Mouse (Mus musculus) heart, postnatal 0 days (tissue): ENCODE results near the gene Olfr57. TPM values are rescaled to one million over a fixed set of nuclear protein-coding genes. Genes with fewer than 3 reads are reported as not detected.
"Not testable (repeated sequence)": the region's sequence is repeated elsewhere in the genome, so short reads cannot be mapped to it uniquely, and the experiment has no call there.

Experiments
- ATAC-seq: fragments of 200-750 bp; cut with Nextera tagmentation; 2 replicates; pipeline ENCODE4 v1.8.0; 2017; ENCODE audit warnings: low read depth, moderate number of reproducible peaks, moderate library complexity; ENCODE audit not compliant: insufficient read depth
- DNase-seq: peaks from one replicate; pipeline ENCODE4 v3.0.0-alpha.2; 2016; ENCODE audit warnings: low spot score
- H3K27ac ChIP-seq: fragments of 300-500 bp; sonication (generic); 2 replicates; pipeline ENCODE4 v1.5.1; 2014; ENCODE audit warnings: low read depth, mild to moderate bottlenecking
- H3K27me3 ChIP-seq: fragments of 300-500 bp; sonication (generic); 2 replicates; pipeline ENCODE4 v1.6.1; 2014; ENCODE audit warnings: low read length, mixed read lengths; ENCODE audit not compliant: control insufficient read depth, insufficient read depth
- H3K36me3 ChIP-seq: fragments of 300-500 bp; sonication (generic); replicated peaks from 2 replicates; pipeline ENCODE4 v1.6.1; 2014; ENCODE audit warnings: low read length, mixed read lengths; ENCODE audit not compliant: control insufficient read depth, insufficient read depth
- H3K4me1 ChIP-seq: fragments of 300-500 bp; sonication (generic); 2 replicates; pipeline ENCODE4 v1.6.1; 2014; ENCODE audit warnings: antibody characterized with exemption; ENCODE audit not compliant: control insufficient read depth, insufficient read depth
- H3K4me2 ChIP-seq: fragments of 300-500 bp; sonication (generic); 2 replicates; pipeline ENCODE4 v1.6.1; 2014; ENCODE audit warnings: low read depth, mild to moderate bottlenecking, low read length, moderate library complexity
- H3K4me3 ChIP-seq: fragments of 300-500 bp; sonication (generic); 2 replicates; pipeline ENCODE4 v1.5.1; 2014; ENCODE audit warnings: low read depth, low read length
- H3K9ac ChIP-seq: fragments of 300-500 bp; sonication (generic); replicated peaks from 2 replicates; pipeline ENCODE4 v1.6.1; 2014; ENCODE audit warnings: low read depth, low read length, mixed read lengths
- H3K9me3 ChIP-seq: fragments of 300-500 bp; sonication (generic); replicated peaks from 2 replicates; pipeline ENCODE4 v1.6.1; 2016; ENCODE audit warnings: low read length; ENCODE audit not compliant: control insufficient read depth
- CTCF ChIP-seq: IDR thresholded peaks from 2 replicates; pipeline ENCODE4 v1.5.1; 2016; ENCODE audit warnings: antibody characterized with exemption, control low read depth, low read depth
- EP300 ChIP-seq: IDR thresholded peaks from 2 replicates; pipeline ENCODE4 v1.6.1; 2016; ENCODE audit warnings: antibody characterized with exemption, low read depth
- WGBS: fragments of 180-500 bp; shearing (Covaris S2); extraction: QIAGEN DNeasy Blood & Tissue Kit; methylation state at CpG from one replicate; pipeline ENCODE4 v1.1.7; 2014; 5-methylcytosine and 5-hydroxymethylcytosine counted together
- polyA plus RNA-seq: library from polyadenylated mRNA; unstranded; fragments of >200 nt; fragmentation: Nextera tagmentation; extraction: Ambion mirVana; gene quantifications from 2 replicates; pipeline ENCODE4 v1.2.1, GENCODE M21; 2015
- total RNA-seq: library from RNA; depleted of rRNA; stranded (reverse); fragments of >200 nt; gene quantifications from 2 replicates; pipeline ENCODE4 v1.2.3, GENCODE M21; 2014; ENCODE audit warnings: low replicate concordance; rRNA removed

Olfr57 gene
- total RNA-seq (not detected in 2 replicates), polyA plus RNA-seq (not detected in 2 replicates)

GRCm38 (mm10) chr10:79028441-79028840, at the start of gene Olfr57:
Olfr57 (plus strand) TSS chr10:79028741.
- Histone ChIP-seq H3K9ac (no peak within 1 kb of the TSS), H3K27me3 (no peaks in the 10 kb centered on the region), H3K4me2 (no peak within 1 kb of the TSS), H3K36me3 (no peaks in the 10 kb centered on the region), H3K4me1 (no peaks in the 10 kb centered on the region), H3K27ac (no peak within 1 kb of the TSS), H3K4me3 (no peak within 1 kb of the TSS), H3K9me3 (0 out of 2 replicates have a peak, but pooled peaks cover 3% of the 10 kb centered on the region)
- DNase-seq = no peak
- ATAC-seq = no peak
- no peak for TF ChIP-seq CTCF
- no peak for TF ChIP-seq EP300

GRCm38 (mm10) chr10:78980750-78981149, 47.8 kb upstream of the Olfr57 start, which contains the start of gene Olfr1352:
Olfr1352 (plus strand) TSS chr10:78981050.
- no peak for TF ChIP-seq CTCF
- no peak for TF ChIP-seq EP300
- ATAC-seq (no peak), DNase-seq (no peak)
- Histone ChIP-seq H3K4me2 (no peak within 1 kb of the TSS), H3K9ac (no peak within 1 kb of the TSS), H3K27ac (no peak within 1 kb of the TSS), H3K4me1 (no peaks in the 10 kb centered on the region), H3K4me3 (no peak within 1 kb of the TSS), H3K27me3 (no peaks in the 10 kb centered on the region), H3K9me3 (no peaks in the 10 kb centered on the region), H3K36me3 (no peaks in the 10 kb centered on the region)

DNA sequence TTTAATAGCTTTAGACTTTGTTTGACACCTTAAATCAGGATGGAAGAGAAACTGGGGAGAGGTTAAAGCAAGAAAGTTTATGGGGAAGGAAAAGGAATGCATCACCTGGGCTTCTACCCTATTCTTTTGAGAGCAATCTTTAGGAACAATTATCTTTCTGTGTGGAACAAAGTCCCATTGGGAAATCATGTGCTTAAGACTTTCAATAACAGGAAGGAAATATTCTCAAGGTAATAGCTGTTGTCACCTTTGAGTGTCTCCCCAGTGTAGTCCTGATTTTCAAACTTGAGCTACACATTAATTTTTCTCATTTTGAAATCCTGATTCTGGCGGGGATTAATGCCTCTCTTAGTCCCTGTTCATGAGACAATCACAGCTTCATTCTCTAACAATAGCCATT, 16.4 kb upstream of the Olfr57 start, which contains the start of gene Olfr1351:
Gene Olfr1351 (plus strand): TSS at position 301 of the 400 bp plus-strand sequence.
- Histone ChIP-seq H3K4me1 (no peaks in the 10 kb centered on the region), H3K27ac (no peak within 1 kb of the TSS), H3K27me3 (no peaks in the 10 kb centered on the region), H3K9ac (no peak within 1 kb of the TSS), H3K36me3 (no peaks in the 10 kb centered on the region), H3K4me2 (no peak within 1 kb of the TSS), H3K9me3 (no peaks in the 10 kb centered on the region), H3K4me3 (no peak within 1 kb of the TSS)
- TF ChIP-seq CTCF = no peak
- TF ChIP-seq EP300 = no peak
- DNase-seq = no peak
- 70% methylated on average over 1 of the region's 1 CpGs for WGBS
- ATAC-seq = no peak

- H3K27ac ChIP-seq, H3K27me3 ChIP-seq, DNase-seq, H3K9me3 ChIP-seq, H3K4me1 ChIP-seq, H3K4me3 ChIP-seq, H3K4me2 ChIP-seq, H3K36me3 ChIP-seq, ATAC-seq, H3K9ac ChIP-seq: not testable (repeated sequence)
- 80% methylated on average over 2 of the region's 2 CpGs for WGBS
Measured at GRCm38 (mm10) chr10:79042457-79042856, 13.9 kb downstream of the Olfr57 start.

DNA sequence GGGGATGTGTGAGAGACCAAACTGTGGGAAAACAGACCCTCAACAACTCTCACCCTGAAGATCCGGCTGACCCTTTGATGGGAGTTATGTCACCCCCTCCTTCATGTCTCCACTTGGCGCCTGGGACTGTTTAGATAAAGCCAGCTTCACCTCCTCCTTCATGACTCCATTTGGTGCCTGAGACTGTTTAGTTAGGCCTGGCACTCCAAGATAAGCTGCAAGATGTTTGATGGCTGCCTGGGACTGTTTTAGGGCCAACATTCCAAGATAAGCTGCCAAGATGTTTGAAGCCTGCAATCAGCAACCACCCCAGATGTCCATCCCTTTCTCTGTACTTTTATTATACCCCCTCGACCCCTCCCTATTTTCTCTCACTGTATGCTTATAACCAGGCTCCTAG, 28.8 kb downstream of the Olfr57 start:
- H3K27me3 ChIP-seq, ATAC-seq, H3K36me3 ChIP-seq, H3K4me3 ChIP-seq, H3K4me2 ChIP-seq, H3K4me1 ChIP-seq, H3K27ac ChIP-seq, H3K9ac ChIP-seq, DNase-seq: not testable (repeated sequence)
- H3K9me3 ChIP-seq = peaks cover 13% of the 10 kb centered on the region
- 21% methylated on average over 3 of the region's 3 CpGs for WGBS

Other genes with a start within 250 kb of the Olfr57 start
- gene Slc1a6, start 248.2 kb upstream of the Olfr57 start, total RNA-seq = 0.42 TPM in 1 of 2 replicates, not detected in the other
- gene Slc1a6, start 248.2 kb upstream of the Olfr57 start, polyA plus RNA-seq = 0.16 and 0.25 TPM in 2 replicates
- gene Olfr1356, start 176.6 kb upstream of the Olfr57 start, total RNA-seq = not detected in 2 replicates
- not detected in 2 replicates for gene Olfr1356, start 176.6 kb upstream of the Olfr57 start, polyA plus RNA-seq
- not detected in 2 replicates for gene Olfr1355, start 153.2 kb upstream of the Olfr57 start, total RNA-seq
- gene Olfr1355, start 153.2 kb upstream of the Olfr57 start, polyA plus RNA-seq = not detected in 2 replicates
- not detected in 2 replicates for gene Olfr1354, start 115.6 kb upstream of the Olfr57 start, total RNA-seq
- gene Olfr1354, start 115.6 kb upstream of the Olfr57 start, polyA plus RNA-seq = not detected in 2 replicates
- not detected in 2 replicates for gene Olfr8, start 78.1 kb upstream of the Olfr57 start, total RNA-seq
- not detected in 2 replicates for gene Olfr8, start 78.1 kb upstream of the Olfr57 start, polyA plus RNA-seq
- not detected in 2 replicates for gene Olfr1353, start 65.4 kb upstream of the Olfr57 start, total RNA-seq
- gene Olfr1353, start 65.4 kb upstream of the Olfr57 start, polyA plus RNA-seq = not detected in 2 replicates
- not detected in 2 replicates for gene Olfr1352, start 47.7 kb upstream of the Olfr57 start, total RNA-seq
- not detected in 2 replicates for gene Olfr1352, start 47.7 kb upstream of the Olfr57 start, polyA plus RNA-seq
- not detected in 2 replicates for gene Olfr1351, start 16.3 kb upstream of the Olfr57 start, total RNA-seq
- gene Olfr1351, start 16.3 kb upstream of the Olfr57 start, polyA plus RNA-seq = not detected in 2 replicates
- gene 2610008E11Rik, start 68.9 kb downstream of the Olfr57 start, total RNA-seq = 7.7 and 10.9 TPM in 2 replicates
- 13.0 and 14.0 TPM in 2 replicates for gene 2610008E11Rik, start 68.9 kb downstream of the Olfr57 start, polyA plus RNA-seq
- not detected in 2 replicates for gene Vmn2r80, start 120.0 kb downstream of the Olfr57 start, total RNA-seq
- not detected in 2 replicates for gene Vmn2r80, start 120.0 kb downstream of the Olfr57 start, polyA plus RNA-seq
- not detected in 2 replicates for gene Vmn2r81, start 219.0 kb downstream of the Olfr57 start, total RNA-seq
- gene Vmn2r81, start 219.0 kb downstream of the Olfr57 start, polyA plus RNA-seq = not detected in 2 replicates